Mouse (Mus musculus) left cerebral cortex, postnatal 14 days (tissue): ENCODE results near the gene Crebrf. TPM values are rescaled to one million over a fixed set of nuclear protein-coding genes. Genes with fewer than 3 reads are reported as not detected.

Source experiments
- DNase-seq, 2 experiments: peaks; one replicate each; pipeline ENCODE4 v3.0.0; 2021 to 2022; ENCODE audit warnings: low spot score in 2 of 2, mixed read lengths in 1 of 2
- intact Hi-C: fragments of 180-260 bp; cut with DNase I; formaldehyde crosslinking; loops from one replicate; pipeline ENCODE4 v1.15.1; 2025
- total RNA-seq, 2 experiments: library from RNA; stranded (reverse); gene quantifications; 2 replicates each; pipeline ENCODE4 v1.2.3; 2021

Crebrf gene
- total RNA-seq, 2 experiments from 2014 or later: 34.8 to 35.6 TPM

GRCm38 (mm10) chr17:26701565-26701964, 13.9 kb upstream of the Crebrf start:
- no peak for DNase-seq

DNA sequence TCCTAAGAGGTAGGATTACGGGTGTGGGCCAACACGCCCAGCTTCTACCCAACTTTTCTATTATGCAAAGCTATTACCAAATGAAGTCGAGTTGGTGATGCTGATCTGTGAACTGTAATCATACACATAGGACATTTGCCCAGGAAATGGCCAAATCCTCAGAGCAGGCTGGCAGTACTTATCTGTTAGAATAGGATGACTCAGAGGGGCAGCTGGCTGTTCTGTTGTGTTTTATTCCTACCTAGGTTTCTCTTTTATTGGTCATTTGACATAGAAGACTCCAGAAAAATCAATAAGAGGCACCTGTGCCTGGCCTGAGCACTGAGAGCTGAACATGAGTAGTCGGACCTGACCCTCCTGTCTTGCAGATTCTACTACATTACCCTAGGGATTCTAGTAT, 12.8 kb upstream of the Crebrf start:
- DNase-seq: no peak
- intact Hi-C loops: no loop called here

More at GRCm38 (mm10) chr17:26701565-26701964, 13.9 kb upstream of the Crebrf start:
- intact Hi-C loops: no loop called here

GRCm38 (mm10) chr17:26703671-26704070, 11.8 kb upstream of the Crebrf start:
- intact Hi-C loops: no loop called here
- DNase-seq: no peak

DNA sequence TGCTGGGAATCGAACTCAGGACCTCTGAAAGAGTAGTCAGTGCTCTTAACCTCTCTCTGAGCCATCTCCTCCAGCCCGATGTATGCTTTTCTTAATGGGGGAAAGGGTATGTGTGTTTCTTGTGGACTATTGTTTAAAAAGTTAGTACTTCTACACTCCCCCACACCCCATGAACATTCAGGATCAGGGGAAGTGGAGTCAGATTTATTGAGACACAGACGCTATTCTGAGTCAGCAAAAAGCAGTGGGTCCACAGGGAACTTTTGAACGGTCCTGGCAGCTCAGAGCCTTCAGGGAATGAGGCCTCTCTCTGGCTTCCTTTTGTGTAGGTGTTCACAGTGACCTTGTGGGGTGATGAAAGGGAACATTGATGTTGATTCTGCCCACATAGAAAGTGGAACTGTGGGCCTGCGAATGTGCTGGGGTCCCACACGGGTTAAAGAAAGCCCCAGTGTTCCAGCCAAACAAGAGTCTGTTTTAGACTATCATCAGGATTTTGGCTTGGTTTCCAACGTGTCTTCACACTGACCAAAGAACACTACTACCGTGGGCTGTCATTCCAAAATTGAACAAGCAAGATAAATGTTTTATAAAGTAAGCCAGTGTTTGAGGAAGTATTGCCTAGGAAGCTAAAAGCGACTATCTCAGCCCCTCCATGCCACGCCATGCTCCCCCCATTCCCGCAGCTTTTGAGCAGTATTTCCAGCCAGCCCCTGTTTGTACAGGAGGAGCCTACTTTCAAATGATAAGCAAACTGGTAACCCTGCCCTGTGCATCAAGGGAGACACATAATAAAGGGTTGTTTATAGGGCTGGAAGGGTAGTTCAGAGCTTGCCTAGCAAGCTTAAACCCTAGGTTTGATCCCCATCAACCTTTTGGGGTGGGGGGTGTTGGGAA, 9.7 kb upstream of the Crebrf start:
- intact Hi-C loops: no loop called here
- peak in 1 of 2 experiments; percentile 21 for DNase-seq

GRCm38 (mm10) chr17:26707066-26707465, 8.4 kb upstream of the Crebrf start:
- intact Hi-C loops: no loop called here
- no peak for DNase-seq

DNA sequence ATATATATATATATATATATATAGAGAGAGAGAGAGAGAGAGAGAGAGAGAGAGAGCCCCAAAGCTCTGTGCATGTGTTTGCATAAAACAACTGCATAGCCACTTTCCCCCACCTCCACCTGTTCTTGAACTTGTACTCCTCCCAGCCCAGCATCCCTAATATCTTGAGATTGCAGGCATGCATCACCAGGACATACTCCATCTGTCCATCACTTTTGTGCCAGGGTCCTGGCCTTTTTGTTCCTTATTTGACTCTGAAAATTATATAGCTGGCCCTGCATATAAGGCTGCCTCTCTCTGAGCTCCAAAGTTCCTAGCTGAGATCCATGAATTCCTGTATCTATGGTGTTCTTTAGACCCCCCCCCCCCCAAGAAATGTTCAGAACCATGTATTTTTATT, 7.0 kb upstream of the Crebrf start:
- no peak for DNase-seq
- intact Hi-C loops: no loop called here

DNA sequence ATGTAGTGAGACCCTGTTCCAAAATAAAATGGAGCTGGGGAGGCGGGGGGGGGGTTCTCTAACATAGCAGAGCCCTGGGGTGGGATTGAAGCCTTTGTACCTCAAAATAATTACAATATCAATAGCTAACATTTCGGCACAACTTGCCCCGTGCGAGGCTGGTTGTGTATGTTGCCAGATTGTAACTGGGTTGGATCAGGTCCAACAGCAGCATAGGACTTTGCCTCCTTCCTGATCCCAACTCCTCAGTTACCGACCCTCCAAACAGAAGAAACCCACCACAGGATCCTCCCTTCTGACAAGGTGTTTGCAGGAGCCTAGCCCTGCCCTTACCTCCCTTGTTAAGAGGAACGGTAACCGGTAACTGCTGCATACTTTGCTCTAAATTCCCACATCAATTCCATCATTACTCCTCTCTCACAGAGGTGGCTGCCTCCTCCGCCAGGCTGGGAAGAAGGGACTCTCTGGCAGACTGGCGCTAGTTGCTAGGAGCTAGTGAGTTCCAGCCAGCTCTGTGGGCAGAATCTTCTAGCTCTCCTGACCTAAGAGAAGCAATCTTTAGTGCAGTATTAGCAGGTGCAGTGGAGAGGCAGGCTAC, 6.4 kb upstream of the Crebrf start:
- intact Hi-C loops: no loop called here
- DNase-seq: peak in 1 of 2 experiments; percentile 50

DNA sequence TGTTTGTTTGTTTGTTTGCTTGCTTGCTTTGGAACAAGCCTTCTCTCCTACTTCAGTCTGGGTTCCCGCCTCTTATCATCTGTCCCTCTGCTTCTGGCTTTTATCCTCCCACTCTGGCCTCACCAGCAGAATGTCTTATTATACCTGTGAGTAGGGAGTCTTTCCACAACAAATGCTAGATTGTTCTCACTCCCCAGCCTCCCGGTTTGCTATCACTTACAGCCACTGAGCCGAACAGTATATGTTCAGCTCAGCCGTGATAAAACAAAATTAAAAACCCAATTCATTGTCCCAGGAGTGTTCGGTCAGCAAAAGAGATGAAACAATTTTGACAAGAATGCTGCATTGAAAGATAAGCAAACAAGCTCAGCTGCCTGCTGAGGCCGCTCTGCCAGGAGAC, 5.4 kb upstream of the Crebrf start:
- intact Hi-C loops: no loop called here
- DNase-seq: no peak

DNA sequence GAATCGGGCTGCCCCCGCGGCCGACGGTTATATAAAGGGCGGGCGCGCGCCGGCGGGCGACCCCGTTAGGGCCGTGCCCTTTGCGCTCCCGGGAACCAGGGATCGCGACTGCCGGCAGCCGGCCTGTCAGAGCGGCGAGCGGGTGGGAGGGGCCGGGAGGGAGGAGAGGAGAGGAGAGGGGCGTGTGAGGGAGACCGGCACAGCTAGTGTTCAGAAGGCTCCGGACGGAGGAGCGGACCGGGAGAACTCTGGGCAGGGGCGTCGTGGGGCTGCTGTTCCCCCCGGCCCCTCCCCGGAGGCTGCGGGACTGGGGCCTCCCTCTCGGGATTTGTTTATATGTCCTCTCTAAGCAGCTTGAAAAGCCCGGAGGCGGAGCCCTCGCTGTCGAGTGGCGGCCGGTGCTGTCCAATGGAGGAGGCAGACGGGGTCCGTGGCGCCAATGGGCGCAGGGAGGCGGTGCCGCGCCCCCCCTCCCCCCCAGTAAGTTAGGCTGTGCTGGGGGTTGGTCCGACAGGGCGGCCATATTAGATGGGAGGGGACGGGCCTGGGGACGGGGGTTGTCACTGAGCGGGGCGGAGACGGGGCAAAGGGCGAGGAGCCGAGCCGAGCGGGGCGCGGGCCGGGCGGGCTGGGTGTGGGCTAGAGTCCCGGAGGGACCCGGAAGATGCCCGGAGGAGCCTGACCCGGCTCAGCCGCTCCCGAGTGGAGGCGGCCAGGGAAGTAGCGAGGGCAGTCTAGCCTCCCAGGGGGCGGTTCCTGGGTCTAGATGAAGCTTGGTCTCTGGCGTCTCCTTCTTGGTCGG, 667 bp downstream of the Crebrf start:
- peak; percentile 93 to 96 for DNase-seq
- intact Hi-C loops: loop anchor here (5.0 kb wide), 2 partner anchors 39 to 56 kb away; no protein-coding TSS in a partner anchor

DNA sequence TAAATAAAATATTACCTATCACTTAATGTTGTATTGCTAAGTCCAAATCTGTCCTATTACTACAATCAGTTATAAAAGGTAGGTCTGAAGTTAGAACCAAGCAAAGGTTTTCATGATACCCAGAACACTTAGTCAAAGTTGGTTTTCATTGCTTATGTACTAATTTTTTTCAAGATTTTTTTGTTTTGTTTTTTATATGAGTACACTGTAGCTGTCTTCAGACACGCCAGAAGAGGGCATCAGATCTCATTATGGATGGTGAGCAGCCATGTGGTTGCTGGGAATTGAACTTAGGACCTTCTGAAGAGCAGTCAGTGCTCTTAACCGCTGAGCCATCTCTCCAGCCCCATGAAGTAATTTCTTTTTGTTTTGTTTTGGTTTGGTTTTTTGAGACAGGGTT, 2.4 kb downstream of the Crebrf start:
- DNase-seq: no peak
- intact Hi-C loops: loop anchor here (5.0 kb wide), 2 partner anchors 41 to 54 kb away; no protein-coding TSS in a partner anchor

DNA sequence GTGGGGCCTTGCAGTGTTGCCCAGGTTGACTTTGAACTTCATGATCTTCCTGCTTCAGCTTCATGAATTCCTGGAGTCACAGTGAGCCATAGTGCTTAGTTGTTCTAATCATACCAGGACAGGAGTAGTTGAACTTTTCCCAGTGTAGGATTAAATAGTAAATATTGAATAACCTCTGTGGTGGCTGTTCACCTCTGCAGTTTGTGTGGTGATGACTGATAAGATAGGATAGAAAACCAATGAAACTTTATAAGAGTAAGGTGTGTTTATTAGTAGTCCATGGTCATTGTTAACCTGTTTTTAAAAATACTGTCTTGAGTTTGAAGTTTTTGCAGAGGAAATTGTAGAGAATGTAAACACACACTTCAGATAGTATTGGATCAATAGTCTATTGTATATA, 4.0 kb downstream of the Crebrf start:
- no peak for DNase-seq
- intact Hi-C loops: loop anchor here (5.0 kb wide), 2 partner anchors 42 to 53 kb away; no protein-coding TSS in a partner anchor

DNA sequence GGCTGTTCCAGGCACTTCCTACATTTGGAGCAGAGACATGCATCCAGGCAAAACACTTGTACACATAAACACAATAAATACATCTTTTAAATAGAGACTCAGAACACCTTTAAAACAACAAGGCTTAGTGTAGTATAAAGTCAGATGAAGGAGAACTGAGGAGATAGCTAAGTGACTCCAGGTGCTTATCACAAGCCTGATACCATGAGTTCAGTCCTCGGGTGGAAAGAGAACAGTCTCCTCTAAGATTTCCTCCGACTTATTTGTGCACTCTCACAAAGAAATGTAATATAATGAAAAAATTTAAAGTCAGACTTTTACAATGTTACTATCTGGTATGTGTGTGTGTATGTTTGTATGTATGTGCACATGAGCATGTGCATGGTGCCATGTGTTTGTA, 6.4 kb downstream of the Crebrf start:
- no peak for DNase-seq
- intact Hi-C loops: no loop called here

GRCm38 (mm10) chr17:26724790-26725189, 9.3 kb downstream of the Crebrf start:
- no peak for DNase-seq
- intact Hi-C loops: no loop called here

GRCm38 (mm10) chr17:26726674-26727073, 11.2 kb downstream of the Crebrf start:
- intact Hi-C loops: no loop called here

GRCm38 (mm10) chr17:26727110-26727755, 11.8 kb downstream of the Crebrf start:
- no peak for DNase-seq
- intact Hi-C loops: no loop called here

More at GRCm38 (mm10) chr17:26726674-26727073, 11.2 kb downstream of the Crebrf start:
- DNase-seq: no peak

DNA sequence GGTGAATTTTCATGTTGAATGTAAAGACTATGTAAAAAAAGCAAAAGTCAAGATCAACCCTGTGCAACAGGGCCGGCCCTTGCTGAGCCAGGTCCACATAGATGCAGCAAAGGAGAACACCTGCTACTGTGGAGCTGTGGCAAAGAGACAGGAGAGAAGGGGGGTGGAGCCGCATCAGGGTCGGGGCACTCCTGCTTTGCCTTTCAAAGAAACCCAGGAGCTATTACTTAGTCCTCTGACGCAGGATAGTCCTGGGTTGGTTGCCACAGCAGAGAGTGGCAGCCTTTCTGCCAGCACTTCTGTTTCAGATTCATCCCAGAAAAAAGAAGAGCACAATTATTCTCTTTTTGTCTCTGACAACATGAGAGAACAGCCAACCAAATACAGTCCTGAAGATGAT, 27.1 kb downstream of the Crebrf start:
- DNase-seq: no peak
- intact Hi-C loops: no loop called here

- no peak for DNase-seq
- intact Hi-C loops: no loop called here
Observed at GRCm38 (mm10) chr17:26743294-26743693, 27.8 kb downstream of the Crebrf start.

DNA sequence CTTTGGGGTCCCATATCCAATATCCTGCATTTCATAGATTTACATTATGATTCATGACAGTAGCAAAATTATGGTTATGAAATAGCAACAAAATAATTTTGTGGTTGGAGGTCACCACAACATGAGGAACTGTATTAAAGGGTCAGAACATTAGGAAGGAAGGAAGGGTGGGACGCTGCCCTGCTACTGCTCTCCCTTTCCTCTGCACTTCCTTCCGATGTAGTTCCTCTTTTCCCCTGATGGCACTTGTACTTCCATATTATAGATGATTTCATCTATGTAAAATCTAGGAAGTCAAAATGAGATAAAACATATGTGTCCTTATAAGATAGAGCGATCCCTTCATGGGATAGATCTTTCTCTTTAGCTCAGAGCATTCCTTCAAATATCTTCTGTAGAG, 34.5 kb downstream of the Crebrf start:
- DNase-seq: no peak
- intact Hi-C loops: no loop called here

DNA sequence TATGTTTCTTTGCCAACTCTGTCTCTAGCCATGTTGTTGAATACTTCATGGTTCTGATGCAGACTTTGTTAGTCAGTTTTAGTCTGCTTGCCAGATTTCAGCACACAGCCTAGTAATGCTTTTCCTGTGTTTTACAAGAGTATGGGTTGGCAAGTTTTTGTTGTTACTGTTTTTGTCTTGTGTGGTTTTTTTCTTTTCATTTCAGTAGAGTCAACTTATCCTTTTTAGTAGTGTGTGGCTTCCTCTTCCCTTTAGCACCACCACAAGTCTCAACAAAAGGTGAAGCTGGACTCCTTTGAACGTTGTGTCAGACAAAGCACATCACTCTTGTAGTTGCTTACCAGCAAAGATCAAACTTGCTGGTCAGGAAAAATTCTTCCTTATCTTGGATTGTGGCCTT, 36.8 kb downstream of the Crebrf start:
- no peak for DNase-seq
- intact Hi-C loops: no loop called here
